Mouse (Mus musculus): ENCODE data around the gene Ift43.

The Ift43 gene

DNA sequence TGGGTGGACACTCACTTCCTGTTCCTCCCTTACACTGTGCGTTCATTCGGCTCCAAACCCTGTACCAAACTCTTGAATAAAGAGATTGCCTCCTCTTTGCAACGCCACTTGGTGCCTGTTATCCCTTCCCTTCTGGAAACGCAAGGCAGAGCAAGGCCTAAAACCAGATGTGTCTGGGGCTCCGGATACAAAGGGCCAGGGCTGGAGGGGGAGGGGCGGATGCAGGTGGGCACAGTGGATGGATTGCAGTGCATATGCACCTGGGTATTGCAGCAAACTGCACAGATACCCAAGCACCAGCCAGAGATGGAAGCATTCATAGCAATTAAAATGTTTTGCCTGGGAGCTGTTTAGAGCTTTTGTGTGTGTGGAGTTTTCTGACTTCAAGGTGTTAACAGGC is 91.0 kb downstream of the Ift43 start:
- DNase-seq (ENCODE audit: low read depth, low spot score): no peak

DNA sequence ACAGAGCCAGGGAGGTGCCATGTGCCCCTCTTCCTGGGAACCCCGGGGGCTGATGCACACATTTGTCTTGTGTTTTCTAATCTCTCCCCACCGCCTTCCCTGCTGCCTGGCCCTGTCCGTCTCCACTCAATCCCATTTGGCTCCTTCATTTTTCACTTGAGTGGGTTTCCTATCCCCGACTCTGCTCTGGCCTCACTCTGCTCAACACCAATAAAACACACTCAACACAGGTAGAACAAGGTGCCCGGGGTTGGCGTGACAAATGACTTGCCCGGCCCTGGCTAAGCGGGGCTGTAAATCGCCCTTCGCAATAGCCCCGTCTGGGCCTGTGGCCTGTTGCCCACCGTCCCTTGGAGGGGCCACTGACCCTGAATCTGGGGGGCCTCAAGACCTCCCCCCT is 92.0 kb downstream of the Ift43 start:
- no peak for DNase-seq (ENCODE audit: low read depth, low spot score)

DNA sequence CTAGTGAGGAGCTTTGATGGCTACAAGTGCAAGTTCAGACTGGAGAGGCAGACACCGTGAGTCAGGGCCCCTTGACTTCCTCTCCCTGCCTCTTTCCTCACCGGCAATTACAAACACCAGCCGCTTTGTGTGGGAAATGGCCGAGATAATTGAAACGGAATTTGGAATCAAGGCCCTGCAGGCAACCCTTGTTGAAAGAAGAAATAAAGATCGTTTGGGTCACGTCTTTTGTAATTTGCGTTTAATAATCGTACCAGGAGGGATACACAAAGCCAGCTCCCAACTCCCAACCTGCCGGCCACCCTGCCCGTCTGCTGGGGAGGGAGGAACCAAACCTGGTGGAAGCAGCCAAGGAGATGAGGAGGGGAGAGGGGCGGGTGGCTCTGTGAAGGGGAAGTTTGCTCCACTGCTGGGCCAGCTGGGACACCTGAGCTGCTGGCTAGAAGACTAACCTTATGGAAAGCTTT is 93.2 kb downstream of the Ift43 start:
- no peak for DNase-seq (ENCODE audit: low read depth, low spot score)

DNA sequence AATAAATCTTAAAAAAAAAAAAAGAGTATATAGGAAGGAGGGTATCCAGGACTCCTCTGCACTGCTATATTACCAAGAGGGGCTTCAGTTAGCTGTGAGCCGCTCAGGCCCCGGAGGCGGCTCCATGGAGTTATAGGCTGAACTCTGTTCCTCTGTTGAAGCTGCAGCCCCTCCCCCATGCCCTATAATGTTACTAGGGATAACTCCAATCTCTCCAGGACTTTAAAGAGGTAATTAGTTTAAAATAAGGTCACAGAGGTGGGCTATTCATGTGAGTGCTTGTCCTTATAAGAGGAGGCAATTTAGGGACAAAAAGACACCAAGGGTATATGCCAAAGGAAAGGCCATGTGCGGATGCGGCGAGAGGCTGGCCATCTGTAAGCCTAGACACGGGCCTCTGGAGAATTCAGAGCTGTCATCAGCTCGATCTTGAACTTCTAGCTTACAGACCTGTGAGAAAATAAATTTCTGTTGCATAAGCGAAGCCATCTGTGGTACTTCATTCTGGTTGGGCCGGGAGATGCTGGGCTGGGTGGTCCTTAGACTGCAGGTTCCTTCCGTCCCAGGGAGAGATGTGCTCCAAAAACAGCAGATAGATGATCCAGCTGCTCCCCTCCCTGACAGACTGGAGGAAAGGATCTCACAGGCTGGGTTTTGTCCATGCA is 94.5 kb downstream of the Ift43 start:
- DNase-seq (ENCODE audit: low read depth, low spot score): no peak

DNA sequence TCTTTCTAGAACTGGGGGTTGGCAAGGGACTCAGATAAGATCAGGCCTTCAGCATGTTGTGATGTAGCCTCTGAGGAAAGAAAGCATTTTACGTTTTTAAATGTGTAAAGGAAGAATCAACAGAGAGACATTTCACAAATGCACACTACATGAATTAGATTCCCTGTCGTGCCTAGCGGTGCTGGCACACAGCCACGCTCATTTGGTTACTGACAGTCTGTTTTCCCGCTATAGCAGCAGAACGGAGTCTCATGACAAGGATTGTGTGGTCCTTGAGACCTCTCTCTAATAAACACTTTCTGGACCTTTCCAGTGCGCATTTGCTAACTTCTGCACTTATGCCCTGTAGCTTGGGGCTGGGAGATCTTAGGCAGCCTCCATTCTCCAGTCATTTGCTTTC is 96.9 kb downstream of the Ift43 start:
- no peak for DNase-seq (ENCODE audit: low read depth, low spot score)

DNA sequence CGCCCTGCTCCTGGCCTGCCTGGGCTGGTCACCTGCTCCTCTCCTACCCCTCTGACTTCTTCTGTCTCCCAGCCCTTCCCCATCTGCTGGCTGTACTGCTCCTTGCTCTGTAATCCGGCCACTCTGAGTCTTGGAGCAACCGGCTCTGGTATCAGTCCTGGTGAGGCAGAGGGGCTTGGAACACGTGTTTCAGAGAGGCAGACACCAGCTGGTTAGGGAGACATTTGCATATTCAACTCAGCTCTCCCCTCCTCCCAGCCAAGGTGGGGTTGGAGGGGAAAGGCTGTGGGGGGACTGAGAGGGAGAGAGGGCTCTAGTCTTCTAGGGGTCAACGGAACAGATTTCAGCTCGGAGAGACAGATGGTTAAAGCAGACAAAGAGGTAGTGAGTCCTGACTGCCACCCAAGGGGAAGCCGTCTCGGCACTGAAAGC is 99.0 kb downstream of the Ift43 start:
- DNase-seq (ENCODE audit: low read depth, low spot score): no peak

DNA sequence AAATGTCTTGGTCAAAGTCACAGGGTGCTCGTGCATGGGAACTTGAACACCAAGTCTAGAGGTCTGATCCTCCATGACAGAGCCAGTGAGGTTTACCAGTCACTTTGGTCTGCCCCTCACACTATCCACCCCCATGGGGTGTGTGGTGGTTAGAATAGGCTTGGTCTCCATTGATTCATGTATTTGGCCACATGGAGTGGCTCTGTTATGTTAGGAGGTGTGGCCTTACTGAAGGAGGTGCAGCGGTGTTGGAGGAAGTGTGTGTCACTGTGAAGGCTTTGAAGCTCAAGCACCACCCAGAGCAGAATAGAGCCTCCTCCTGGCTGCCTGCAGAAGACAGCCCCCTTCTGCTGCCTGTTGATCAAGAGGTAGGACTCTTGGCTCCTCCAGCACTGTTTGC is 99.5 kb downstream of the Ift43 start:
- no peak for DNase-seq (ENCODE audit: low read depth, low spot score)

DNA sequence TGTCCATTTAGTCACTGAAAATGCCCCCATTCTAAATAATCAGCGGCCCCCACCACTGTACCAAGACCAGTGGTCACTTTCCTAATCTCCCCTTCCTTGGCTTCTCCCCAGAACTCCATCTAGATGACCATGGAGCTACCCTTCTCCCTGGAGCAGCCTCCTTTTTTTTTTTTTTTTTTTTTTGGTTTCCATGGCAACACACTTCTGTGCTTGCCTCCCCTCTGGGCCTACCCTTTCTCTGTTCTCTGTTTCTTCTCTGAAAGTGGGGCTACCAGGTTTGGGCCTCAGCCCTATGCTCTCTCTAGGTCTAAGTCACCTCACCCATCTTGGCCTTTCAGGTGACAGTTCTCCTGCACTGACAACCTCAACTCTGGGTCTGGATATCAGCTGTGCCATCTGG is 100.1 kb downstream of the Ift43 start:
- no peak for DNase-seq (ENCODE audit: low read depth, low spot score)

DNA sequence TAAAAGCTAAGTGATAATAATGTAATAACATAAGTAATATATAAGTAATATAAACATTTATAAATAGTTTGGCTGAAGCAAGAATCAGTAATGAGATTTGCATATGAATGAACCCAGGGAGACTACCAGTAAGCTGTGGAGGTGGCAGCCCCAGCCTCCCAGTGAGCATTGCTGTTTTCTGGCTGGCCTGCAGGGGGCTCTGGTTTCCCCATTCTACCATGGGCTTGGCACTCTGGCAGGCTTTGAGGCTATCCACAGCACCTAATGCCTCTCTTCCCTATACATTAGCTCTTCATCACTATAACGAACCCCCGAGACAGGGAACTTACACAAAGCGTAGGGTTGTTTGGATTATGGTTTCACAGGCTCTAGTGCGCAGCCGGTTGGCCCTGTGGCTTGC is 105.8 kb downstream of the Ift43 start:
- DNase-seq (ENCODE audit: low read depth, low spot score): no peak

DNA sequence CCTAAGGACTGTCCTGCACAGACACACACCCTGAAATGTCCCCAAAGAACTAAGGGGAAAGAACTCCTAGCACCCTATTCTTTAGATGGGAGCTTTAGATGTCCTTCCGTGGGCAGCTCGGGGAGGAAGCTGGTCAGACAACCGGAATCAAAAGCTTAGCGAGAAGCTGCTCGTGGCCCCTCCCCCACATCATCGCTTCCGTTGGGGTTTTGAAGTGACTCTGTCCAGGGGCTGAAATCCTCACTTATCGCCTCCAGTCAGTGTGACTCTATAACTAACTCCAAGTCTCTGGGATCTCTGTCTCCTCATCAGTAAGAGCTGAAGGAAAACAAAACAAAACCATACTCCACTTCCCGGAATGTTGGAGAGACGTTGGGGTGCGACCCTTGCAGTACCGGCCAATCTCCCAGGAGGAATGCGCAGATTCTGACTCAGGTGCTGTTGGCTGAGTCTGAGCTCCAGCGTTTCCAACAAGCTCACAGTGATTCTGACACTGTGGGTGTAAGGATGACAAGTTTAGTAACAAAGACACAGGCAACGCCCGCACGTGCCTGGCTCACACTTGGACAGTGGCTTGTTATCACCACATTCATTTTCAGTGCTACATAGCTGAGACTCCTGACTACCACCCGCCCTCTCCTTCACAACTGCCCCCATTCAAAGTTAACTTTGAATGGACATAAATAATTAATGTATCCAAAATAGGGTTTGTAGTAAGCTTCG is 107.4 kb downstream of the Ift43 start:
- peak; percentile 48 for DNase-seq (ENCODE audit: low read depth, low spot score)

DNA sequence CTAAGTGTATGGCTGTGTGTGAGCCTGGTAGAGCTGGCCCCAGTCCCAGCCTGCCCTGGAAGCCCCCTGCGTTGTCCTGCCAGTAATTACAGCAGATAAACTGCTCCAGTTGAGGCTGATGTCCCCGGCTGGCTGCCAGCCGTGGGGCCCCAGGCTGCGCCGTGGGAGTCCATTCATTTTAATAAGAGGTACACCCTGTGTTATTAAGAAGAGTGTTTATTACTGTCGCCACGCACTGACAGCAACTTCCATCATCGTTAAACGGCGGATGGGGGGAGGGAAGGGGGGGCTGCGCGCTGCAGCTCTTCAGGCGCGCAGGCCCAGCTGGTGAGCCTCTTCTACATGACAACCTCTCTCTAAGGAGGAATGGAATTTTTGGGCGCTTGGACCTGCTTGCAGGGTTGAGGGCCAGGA is 109.7 kb downstream of the Ift43 start:
- DNase-seq (ENCODE audit: low read depth, low spot score): no peak

DNA sequence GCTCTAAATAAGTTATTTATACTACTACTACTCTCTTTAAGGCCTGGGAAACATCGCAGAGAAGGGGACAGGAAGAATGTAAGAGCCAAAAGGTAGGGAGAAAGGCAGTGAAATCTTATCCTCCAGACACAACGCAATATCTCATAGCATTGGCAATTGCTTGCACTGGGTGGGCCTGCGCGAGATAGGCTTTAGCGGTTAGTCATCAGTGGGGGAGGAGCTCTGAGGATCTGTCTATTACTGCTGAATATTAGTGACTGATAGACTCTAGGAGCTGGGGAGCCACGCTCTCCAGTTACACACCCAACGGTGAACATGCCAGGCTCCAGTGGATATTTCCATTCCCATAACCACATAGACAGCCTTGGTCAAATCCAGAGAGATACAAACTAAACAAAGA is 114.6 kb downstream of the Ift43 start:
- no peak for DNase-seq (ENCODE audit: low read depth, low spot score)

DNA sequence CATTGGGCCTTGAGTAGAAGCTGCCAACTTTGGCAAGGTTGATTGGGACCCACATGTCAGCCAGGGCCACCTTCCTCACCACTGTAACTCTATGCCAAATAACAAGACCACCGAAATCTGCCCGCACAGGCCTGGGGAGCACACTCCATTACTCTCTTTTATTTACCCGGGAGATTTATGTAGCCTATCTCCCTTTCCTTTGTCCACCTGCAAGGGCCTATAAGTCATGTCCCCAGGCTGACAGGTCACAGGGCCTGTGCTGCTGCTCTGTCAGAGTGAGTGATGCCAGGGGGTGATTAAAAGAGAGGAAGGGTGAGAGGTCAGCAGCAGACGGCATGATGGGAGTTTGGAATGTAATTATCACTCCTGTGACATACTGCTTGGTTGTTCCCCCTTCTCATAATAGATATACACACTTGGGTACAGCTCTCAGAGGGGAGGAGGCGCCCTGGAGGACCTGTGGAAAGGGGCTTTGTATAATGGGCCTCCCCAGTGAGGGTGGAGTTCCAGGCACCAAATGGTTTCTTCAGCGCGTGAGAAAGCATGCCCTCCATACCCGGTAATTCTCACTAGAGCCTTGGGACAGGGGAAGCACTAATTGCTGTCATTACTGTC is 121.2 kb downstream of the Ift43 start:
- DNase-seq (ENCODE audit: low read depth, low spot score): no peak

DNA sequence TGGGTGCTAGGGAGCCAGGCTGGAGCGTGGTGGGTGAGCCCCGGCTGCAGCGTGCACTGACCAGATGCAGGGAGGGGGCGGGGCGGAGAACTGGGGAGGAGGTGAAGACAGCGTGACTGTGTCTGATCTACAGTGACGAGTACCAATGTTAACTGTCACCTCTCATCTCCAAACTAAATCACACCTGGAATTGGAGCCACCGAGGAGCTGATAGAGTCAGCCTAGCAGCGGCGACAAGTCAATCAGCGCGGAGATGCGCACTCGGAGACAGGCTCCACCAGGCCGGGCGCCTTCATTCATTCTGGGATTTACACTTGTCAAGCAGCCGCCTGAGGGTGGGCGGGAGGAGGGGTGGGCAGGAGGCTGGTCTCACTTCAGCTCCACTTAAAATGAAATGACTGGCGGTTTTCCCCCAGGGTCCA is 128.8 kb downstream of the Ift43 start:
- DNase-seq (ENCODE audit: low read depth, low spot score): no peak
